Mouse (Mus musculus) c-Kit-negative CD71-positive TER-119-positive erythroid progenitor cells, embryonic 14.5 days (primary cell): ENCODE data around the gene Syt10.
"Not testable (repeated sequence)": the region's sequence is repeated elsewhere in the genome, so short reads cannot be mapped to it uniquely, and the experiment has no call there.

Experiments used
- DNase-seq: peaks from one replicate; pipeline ENCODE4 v3.0.0-alpha.2; 2013; ENCODE audit warnings: low read depth, low spot score

Gene Syt10

GRCm38 (mm10) chr15:89841364-89842017, at the start of gene Syt10:
Gene Syt10, minus strand, starts transcription at chr15:89841860.
- DNase-seq, result no peak

DNA sequence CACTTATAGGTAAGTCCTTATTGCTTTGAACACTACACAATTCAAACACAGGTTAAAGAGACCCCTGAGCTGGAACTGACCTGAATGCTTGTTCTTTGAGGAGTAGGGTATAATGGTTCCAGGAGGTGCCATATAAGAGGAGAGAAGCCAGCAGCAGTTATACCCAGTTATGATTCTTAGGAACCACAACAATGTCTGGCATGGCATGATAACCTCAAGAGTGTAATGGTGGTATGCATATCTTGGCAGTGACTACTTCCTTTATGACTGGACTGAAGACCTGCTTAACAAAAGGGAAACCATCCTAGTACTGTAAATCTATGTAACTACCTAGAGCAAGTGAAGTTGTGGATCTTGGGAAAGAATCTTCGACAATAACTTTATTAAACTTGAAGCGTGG, 42.1 kb upstream of the Syt10 start:
- DNase-seq, result no peak

DNA sequence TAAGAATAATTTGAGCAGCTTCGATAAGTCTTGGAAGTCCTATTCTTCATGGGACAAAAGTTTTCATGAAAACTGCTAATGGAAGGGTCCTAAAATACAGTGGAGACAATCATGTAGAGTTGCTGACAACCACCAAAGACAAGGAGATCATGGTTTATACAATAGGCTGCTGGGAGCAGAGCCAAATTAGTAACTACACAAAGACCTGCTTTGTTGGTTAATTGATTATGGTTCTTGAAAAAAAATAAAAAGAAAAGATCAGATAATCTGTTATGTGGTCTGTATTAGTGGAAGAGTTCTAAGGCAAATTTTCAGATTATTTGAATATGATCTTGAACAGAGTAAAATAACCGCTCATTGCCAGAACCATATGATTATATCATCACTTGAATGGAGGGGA, 37.3 kb upstream of the Syt10 start:
- no peak for DNase-seq

DNA sequence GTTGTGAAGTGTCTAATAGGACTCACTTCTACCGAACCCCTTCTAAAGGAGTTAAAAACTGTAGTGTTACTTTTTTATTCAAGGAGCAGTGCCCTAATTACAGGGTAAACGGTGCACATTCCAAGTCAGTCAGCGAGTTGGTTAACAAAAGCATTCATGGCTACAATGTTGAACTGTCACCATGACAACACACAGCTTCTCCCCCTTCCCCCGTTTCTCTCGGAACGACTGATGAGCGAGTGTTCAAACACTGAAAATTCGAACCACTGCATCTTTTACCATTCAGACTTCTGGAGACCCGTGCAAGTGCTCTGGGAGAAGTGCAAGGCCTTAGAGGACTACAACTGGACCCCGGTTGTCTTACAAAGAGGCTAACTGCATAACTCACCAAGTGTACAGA, 25.6 kb downstream of the Syt10 start:
- no peak for DNase-seq

GRCm38 (mm10) chr15:89804478-89804877, 37.2 kb downstream of the Syt10 start:
- no peak for DNase-seq

DNA sequence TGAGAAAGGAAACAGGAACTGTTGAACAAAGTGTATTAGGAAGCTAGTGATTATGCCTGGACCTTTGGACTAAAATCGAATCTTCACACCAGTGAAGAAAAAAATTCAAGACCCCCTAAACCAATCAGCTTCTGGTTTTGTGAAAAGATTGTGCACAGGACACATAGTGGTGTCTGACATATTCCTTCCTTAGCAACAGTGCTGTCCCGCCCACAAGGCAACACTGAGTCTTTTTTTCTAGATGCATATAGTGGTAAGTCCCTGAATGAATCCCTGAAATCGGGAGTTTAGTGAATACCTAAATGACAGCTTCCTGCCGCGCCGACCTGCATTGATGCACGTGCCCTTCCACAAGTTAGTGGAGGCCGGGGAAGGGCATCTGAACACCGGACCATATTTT, 61.7 kb downstream of the Syt10 start:
- DNase-seq, result no peak

DNA sequence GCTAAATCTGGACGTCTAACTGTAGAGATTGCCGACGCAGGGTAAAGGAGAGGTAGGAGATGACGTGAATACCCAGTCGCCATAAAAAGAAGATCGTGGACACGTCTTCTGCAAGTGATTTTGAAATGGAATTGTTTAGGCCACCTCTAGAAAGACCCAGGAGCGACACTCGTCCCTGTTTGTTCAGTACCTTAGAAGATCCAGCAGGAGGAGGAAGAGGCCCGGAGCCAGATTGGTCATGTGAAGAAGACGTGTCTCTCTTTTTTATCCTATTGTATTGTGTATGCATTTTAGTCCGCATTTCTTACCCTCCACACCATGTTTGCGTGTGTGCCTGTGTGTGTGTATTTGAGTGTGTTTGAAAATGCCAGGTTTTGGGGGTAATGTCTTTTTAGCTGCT, 75.6 kb downstream of the Syt10 start:
- not testable (repeated sequence) for DNase-seq

GRCm38 (mm10) chr15:89733611-89734010, 108.0 kb downstream of the Syt10 start:
- DNase-seq, result no peak
